Mouse (Mus musculus): Measurements from ENCODE around the gene Arhgef3.

DNA sequence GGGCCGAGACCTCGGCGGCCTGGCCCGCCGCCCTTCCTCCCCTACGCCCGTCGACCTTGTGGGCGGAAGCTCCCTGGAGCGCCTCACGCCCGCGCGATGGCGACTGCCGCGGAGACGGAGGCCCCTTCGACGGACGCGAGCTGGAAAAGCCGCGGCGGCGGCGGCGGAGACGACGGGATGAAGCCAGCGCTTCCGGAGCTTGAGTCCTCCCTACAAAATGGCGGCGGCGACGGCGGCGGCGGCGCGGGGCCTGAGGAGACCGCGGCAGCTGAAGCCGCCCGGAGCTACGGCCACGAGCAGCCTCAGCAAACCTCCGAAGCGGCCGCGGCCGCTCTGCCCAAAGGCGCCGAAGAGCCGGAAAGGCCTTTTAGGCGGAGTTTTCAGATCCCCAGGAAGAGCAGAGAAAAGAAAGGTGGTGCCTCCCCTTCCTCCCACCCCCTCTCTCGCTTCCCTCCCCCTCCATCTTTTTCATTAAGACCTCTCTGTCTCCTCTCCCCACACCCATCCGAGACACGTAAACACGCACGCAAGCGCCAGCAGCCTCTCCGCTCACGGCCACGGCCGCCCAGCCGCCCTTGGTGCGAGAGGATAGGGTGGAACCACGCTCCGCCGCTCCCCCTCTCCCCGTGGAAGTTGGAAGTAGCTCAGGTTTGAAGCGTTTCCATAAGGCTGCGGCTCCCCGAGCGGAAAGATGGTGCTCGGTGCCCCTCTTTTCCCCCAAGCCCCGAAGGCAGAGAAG is 314.4 kb downstream of the Arhgef3 start:
- TF ChIP-seq HCFC1 (IDR thresholded peaks at IDR 0.05; ENCODE audit: borderline replicate concordance, insufficient read depth, low read length) (no peak), ZNF384 (IDR thresholded peaks at IDR 0.05; ENCODE audit: low read depth, low read length) (no peak), CHD2 (IDR thresholded peaks at IDR 0.05; ENCODE audit: low read depth, low read length) (no peak), ZC3H11A (IDR thresholded peaks at IDR 0.05; ENCODE audit: borderline replicate concordance, low read depth, low read length) (no peak)

All from ES-E14 (cell line).